Mouse (Mus musculus) MEL (cell line): ENCODE results near the gene Gm29110.
"Not testable (repeated sequence)": the region's sequence is repeated elsewhere in the genome, so short reads cannot be mapped to it uniquely, and the experiment has no call there.

ENCODE experiments used
- CTCF ChIP-seq, 3 experiments: IDR thresholded peaks in 2 of 3; conservative IDR thresholded peaks in 1 of 3; 2 replicates each; pipeline ENCODE4 v1.5.1; 2011 to 2012; ENCODE audit warnings: low read length in 3 of 3, low read depth in 2 of 3, mild to moderate bottlenecking in 2 of 3, improper control_type of control experiment in 1 of 3, inconsistent platforms in 1 of 3, mixed read lengths in 1 of 3, moderate library complexity in 1 of 3; ENCODE audit not compliant: control insufficient read depth in 1 of 3, insufficient read depth in 1 of 3, poor library complexity in 1 of 3, severe bottlenecking in 1 of 3
- E2F4 ChIP-seq: IDR thresholded peaks from 2 replicates; pipeline ENCODE4 v1.6.1; 2011; ENCODE audit warnings: low read depth, low read length, improper control_type of control experiment, borderline replicate concordance
- ELF1 ChIP-seq: IDR thresholded peaks from 2 replicates; pipeline ENCODE4 v1.6.1; 2014; ENCODE audit warnings: low read depth, mild to moderate bottlenecking, inconsistent platforms, low read length, improper control_type of control experiment, moderate library complexity
- JUND ChIP-seq: IDR thresholded peaks from 2 replicates; pipeline ENCODE4 v1.6.1; 2011; ENCODE audit warnings: low read depth, mild to moderate bottlenecking, improper control_type of control experiment, low read length
- MAZ ChIP-seq: IDR thresholded peaks from 2 replicates; pipeline ENCODE4 v1.6.1; 2012; ENCODE audit warnings: low read depth, mild to moderate bottlenecking, inconsistent platforms, low read length, improper control_type of control experiment
- POLR2A ChIP-seq, 2 experiments: IDR thresholded peaks; 2 replicates each; pipeline ENCODE4 v1.6.1; 2011 to 2012; ENCODE audit warnings: low read length in 2 of 2, mild to moderate bottlenecking in 2 of 2, control low read depth in 1 of 2, improper control_type of control experiment in 1 of 2, low read depth in 1 of 2, moderate library complexity in 1 of 2; ENCODE audit not compliant: control insufficient read depth in 1 of 2, insufficient read depth in 1 of 2, poor library complexity in 1 of 2
- POLR2AphosphoS2 ChIP-seq: IDR thresholded peaks from 2 replicates; pipeline ENCODE4 v1.6.1; 2011; ENCODE audit warnings: low read length, improper control_type of control experiment
- RAD21 ChIP-seq: IDR thresholded peaks from 2 replicates; pipeline ENCODE4 v1.6.1; 2011; ENCODE audit warnings: mild to moderate bottlenecking, low read depth, low read length, improper control_type of control experiment
- TBP ChIP-seq: IDR thresholded peaks from 2 replicates; pipeline ENCODE4 v1.8.0; 2011; ENCODE audit warnings: low read depth, low read length, improper control_type of control experiment
- USF1 ChIP-seq: IDR thresholded peaks from 2 replicates; pipeline ENCODE4 v1.6.1; 2014; ENCODE audit warnings: low read depth, mild to moderate bottlenecking, inconsistent platforms, low read length, improper control_type of control experiment, moderate library complexity
- ZC3H11A ChIP-seq: IDR thresholded peaks from 2 replicates; pipeline ENCODE4 v1.6.1; 2012; ENCODE audit warnings: low read depth, mild to moderate bottlenecking, inconsistent platforms, low read length, improper control_type of control experiment
- ZMIZ1 ChIP-seq: IDR thresholded peaks from 2 replicates; pipeline ENCODE4 v1.6.1; 2012; ENCODE audit warnings: low read depth, mild to moderate bottlenecking, inconsistent platforms, low read length, improper control_type of control experiment, moderate library complexity

- TF ChIP-seq ZMIZ1; USF1; RAD21; POLR2A (IDR thresholded peaks at IDR 0.05; ENCODE audit: control insufficient read depth in 1 of 2, insufficient read depth in 1 of 2, low read depth in 1 of 2, low read length in 2 of 2, poor library complexity in 1 of 2); ELF1; CTCF (IDR thresholded peaks at IDR 0.05 in 2 of 3, conservative IDR thresholded peaks at IDR 0.05 in 1 of 3; ENCODE audit: control insufficient read depth in 1 of 3, insufficient read depth in 1 of 3, low read depth in 2 of 3, low read length in 3 of 3, poor library complexity in 1 of 3, severe bottlenecking in 1 of 3); POLR2AphosphoS2; ZC3H11A; E2F4; JUND; TBP; MAZ: not testable (repeated sequence)
Measured at GRCm38 (mm10) chrY:74470231-74470630, at the start of gene Gm29110.
